Mouse (Mus musculus): ENCODE results near the gene Xaf1. TPM values are rescaled to one million over a fixed set of nuclear protein-coding genes. Genes with fewer than 3 reads are reported as not detected.
A peak's percentile ranks its signal among the peaks of the same experiment; 100 is the strongest.

Gene Xaf1
- total RNA-seq (2014; fragmentation: Nextera tagmentation) = 3.6 and 8.9 TPM in 2 replicates
- total RNA-seq (2017) = 2.0 and 11.7 TPM in 2 replicates

DNA sequence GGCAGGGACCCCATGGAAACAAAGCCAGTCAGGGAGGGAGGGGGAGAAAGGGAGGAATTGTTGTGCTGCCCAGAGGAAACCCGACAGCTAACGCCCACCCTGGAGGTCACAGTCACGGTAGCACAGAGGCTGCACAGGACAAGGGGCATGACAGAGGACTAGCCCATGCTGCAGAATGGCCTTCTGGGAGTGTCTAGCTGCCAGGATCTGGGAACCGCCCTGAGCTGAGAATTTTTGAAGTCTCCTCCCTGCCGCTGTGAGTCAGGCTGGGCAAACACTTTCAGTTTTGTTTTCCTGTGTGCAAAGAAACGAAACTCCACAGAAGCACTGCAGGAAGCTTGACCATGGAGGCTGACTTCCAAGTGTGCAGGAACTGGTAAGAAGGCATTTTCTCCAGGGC is at the start of gene Xaf1:
Gene Xaf1, plus strand, starts transcription at position 296 of the 400 bp plus-strand sequence.
- ATAC-seq (replicated peaks; ENCODE audit: poor library complexity, severe bottlenecking) = peak; percentile 84

DNA sequence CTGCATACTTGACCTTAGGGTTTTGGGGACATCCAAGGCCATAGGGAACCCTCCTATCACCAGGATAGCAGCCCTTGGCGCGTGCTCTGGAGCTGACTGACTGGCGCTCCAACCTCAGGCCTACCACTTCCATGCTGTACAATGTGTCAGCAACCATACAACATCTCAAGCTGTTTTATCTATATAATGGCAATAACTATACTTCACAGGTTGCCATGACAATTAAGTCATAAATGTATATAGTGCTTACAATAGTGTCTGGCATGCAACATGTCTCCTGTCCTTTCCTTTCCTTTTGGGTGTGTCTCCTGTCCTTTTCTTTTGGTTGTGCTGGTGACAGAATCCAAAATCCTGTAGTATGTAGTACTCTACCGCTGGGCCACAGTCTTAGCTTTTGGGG is 45.8 kb upstream of the Xaf1 start:
- no peak for ATAC-seq (replicated peaks; ENCODE audit: poor library complexity, severe bottlenecking)

DNA sequence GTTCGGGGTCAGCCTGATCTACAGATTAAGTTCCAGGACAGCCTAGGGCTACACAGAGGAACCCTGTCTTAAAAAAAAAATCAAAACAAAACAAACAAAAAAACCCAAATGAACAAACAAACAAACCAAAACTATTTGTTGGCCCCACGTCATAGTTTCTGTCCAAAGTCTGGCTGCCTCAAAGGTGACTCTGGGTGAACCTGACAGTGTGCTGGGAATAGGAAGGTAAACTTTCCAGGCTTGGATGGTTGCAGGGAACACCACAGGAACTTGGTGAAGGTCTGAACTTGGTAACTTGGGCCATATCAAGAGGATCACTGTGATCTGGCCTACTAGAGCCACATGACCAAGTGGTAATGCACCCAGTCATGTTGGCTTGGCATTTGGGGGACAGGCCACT is 45.0 kb upstream of the Xaf1 start:
- ATAC-seq (replicated peaks; ENCODE audit: poor library complexity, severe bottlenecking) = no peak

DNA sequence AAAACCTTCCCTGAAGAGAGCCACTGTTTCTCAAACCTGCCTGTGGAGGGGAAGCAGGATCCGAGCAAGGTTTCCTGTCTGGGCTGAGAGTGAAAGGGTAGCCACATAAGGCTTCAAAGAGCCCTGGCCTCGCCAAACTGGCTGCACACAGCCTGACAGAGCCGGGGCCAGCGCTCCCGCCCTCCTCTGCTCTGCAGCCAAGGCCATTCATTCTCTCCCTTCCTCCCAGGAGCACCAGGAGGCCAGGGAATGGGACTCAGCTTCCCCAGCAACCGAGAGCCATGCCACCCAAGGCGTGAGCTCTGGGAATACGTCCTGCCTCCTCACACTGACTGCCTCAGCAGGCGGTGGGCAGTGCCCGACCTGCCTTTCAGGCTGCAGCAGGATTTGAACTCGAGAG is 35.9 kb upstream of the Xaf1 start:
- ATAC-seq (replicated peaks; ENCODE audit: poor library complexity, severe bottlenecking) = no peak

DNA sequence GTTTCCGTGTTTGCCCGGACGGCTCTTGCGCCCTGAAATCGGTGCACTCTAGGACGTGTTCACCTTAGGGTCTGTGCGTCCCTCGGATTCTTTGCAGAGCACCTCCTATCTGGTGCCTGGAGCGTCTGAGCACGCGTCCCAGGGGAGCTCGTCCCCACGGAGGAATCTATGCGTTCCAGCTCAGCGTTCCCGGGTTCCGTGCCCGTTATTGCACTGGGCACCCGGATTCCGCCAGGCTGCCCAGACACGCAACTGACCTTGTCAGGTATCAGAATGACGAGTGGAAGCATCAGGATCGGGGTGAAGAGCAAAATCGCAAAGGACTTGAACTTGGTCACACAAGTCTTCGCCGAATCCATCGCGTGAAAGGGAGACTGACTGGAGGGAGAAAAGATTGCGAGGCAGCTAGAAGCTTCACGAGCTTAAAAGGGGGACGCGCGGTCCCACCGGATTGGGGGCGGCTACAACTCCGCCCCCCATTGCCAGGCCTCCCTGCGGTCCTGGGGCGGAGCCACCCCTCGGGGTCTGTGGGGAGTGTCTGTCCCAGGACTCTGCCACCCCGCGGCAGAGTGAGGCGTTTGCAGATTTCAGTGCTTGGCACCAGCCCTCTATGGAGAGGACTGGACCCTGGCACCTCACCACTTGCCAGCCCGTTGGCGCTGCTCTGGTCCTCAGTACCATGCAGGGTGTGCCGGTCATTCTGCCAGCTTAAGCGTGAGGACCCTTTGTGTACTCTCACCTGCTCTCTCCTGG is 35.0 kb upstream of the Xaf1 start:
- peak; percentile 95 for ATAC-seq (replicated peaks; ENCODE audit: poor library complexity, severe bottlenecking)

DNA sequence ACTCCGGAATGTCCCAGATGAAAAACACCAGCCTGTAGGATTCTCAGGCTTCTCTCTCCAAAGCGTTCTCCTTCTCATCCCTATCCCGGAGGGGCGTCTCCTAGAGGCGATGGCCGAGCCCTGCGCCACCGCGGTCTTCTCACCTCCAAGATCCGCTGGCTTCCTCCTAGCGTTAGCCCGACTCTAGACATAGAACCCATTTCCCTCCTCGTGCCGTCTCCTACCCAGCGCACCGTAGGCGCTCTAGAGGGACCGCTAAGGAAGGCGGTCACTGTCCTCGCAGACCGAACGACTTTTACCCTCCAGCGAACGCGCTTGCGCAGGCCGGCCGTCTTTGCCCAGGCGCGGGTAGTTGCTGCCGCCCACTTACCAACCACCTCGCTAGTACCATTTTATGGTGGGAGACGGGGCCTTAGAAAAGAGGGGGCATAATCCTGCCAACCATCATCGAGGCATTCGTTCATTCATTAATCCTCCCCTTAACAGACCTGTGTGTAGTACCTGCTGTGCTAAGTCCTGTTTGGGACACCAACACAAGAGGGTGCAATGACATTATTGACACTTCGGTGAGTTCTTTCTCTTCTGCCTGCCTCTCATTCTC is 34.4 kb upstream of the Xaf1 start, which contains the start of gene Slc13a5:
Gene Slc13a5, minus strand, starts transcription at position 263 of the 601 bp plus-strand sequence.
- peak; percentile 34 for ATAC-seq (replicated peaks; ENCODE audit: poor library complexity, severe bottlenecking)

DNA sequence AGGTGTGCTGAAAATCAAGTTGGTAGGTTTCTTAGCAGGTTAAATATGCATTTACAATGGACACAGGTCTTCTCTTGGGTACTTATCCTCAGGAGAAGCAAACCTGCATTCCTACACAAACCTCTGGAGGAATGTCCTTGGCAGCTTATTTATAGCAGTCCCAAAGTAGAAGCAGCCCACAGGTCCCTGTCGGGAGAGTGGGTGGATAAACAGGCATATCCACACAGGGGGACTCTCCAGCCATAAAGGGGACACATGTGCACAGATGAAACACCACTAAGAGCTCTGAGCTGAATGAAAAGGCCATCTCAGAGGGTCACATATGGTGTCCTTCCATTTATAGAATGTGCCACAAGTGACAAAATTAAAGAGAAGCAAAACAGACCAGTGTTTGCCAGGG is 29.7 kb upstream of the Xaf1 start:
- ATAC-seq (replicated peaks; ENCODE audit: poor library complexity, severe bottlenecking) = no peak

DNA sequence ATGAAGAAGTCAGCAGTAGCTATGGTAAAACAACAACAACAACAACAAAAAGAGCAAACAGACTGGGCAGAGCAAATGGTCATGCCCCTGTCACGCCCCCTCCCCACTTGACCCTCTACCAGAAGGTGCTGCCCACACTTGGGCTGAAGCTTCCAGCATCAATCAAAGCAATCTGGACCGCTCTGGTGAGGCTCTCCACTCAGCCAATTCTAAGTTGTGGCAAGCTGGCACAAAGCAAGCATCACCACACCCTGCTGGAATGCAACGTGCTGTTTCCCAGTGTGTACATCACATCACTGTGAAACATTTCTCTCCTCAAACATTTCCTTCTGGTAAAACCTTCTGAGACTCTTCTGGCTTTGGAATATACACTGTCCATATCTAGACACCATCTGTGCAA is 28.1 kb upstream of the Xaf1 start:
- ATAC-seq (replicated peaks; ENCODE audit: poor library complexity, severe bottlenecking) = no peak

DNA sequence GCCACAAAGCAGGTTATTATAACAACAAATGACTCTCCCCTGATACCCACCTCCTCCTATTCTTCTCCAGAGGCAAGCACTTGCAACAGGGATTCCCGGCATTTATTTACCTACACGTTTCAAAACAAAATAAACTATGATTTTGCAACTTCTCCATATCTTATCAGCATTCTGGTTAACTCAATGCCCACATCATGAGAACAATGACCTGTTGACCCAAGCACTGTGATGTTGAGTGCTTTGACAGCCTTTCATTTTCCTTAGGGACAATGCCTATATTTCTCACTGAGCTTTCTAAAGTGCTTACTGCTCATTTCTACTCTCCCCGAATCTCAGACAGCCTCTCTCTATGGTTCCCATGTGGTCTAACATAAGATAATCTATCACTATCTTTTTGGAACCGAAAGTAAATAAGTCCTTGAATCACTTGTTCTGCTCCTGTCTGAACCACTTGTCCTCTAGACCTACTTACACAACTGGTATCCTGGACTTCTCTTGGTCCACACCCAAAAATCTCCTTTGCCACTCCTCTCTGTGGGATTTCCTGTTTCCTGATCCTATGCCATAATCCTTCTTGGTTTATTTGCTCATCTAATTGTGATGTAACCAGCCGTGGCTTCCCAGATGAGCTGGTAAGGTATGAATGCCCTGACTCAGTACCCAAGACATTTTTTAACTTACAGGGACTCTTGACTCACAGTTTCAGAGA is 20.1 kb upstream of the Xaf1 start:
- ATAC-seq (replicated peaks; ENCODE audit: poor library complexity, severe bottlenecking) = no peak

DNA sequence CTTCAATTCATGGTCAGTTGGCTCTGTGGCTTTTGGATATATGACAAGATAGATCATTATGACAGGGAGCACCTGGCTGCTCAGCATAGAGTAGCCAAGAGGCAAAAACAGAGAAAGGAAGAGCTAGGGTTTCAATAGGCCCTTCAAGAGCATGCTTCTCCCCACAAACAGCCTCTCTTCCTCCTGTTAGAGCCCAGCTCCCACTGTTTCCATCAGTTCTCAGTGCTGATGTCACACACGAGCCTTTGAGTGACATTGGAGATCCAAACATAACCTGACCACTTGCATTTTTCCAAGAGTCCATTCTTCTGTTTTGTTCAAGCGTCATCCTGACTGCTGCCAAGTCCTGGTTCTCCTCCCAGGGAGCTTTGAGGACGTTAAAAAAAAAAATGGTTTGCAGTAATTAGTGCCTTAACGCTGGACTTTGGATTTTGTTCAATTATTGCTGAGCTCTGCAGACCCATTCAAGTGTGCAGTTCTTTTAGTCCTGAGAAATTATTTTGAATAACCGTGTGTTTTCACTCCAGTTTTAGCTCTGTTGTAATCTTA is 19.5 kb upstream of the Xaf1 start:
- no peak for ATAC-seq (replicated peaks; ENCODE audit: poor library complexity, severe bottlenecking)

DNA sequence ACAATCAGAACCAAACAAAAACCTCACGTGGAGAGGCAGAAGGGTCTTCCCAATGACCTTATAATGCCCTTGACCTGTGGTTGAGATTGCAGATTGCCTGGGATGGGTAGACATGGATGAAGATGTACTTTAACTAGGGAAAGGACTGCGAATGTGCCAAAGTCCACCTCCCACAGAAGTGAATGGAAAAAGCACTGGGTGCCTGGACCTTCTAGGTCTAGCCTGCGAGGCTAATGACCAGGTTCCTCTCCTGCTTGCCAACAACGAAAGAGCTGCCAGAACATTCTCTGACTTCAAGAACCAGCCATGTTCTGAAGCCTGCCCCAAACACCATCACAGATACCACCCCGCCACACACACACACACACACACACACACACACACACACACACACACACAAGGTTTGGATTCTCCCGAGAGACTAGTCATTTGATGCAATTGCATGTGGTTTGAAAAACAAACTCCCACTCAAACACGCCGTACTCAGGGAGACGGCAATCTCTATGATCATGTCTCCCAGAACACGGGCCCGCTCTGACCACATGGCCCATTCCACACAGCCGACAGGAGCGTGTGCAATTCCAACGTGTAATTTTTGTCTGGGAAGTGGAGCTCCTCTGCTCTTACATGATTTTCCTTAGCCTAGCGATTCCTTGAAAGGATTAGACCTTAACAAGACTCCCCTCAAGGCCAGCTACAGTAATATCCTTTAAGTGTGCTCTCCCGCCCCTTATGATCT is 17.8 kb upstream of the Xaf1 start:
- ATAC-seq (replicated peaks; ENCODE audit: poor library complexity, severe bottlenecking) = no peak

DNA sequence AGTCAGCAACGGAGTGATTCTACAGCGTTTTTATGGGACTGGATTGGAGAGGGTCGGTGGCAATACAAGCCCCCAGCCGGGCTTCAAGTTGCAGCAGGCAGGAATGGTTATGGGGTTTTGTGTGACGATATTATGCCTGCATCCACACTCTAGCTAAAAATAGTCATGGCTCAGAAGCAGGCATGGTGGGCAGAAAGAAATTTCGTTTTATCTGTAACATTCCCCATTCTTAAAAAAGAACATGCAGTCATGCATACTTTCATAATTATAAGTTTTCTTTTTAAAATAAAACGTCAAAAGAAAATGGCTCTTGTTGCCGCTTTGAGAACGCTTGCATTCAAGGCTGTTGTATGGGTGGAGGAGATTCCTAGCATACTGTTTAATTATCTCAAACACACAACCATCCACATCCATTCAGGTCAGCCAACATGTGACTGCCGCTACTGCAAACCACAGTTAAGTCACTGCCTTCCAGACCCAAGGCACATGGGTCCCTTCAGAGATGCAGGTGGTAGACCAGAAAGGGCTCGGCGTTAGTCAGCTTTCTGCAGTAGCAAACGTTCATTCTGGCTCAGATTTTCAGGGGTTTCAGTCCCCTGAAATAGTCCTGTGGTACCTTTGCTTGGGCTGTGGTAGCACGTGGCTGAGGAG is 16.8 kb upstream of the Xaf1 start:
- ATAC-seq (replicated peaks; ENCODE audit: poor library complexity, severe bottlenecking) = no peak

DNA sequence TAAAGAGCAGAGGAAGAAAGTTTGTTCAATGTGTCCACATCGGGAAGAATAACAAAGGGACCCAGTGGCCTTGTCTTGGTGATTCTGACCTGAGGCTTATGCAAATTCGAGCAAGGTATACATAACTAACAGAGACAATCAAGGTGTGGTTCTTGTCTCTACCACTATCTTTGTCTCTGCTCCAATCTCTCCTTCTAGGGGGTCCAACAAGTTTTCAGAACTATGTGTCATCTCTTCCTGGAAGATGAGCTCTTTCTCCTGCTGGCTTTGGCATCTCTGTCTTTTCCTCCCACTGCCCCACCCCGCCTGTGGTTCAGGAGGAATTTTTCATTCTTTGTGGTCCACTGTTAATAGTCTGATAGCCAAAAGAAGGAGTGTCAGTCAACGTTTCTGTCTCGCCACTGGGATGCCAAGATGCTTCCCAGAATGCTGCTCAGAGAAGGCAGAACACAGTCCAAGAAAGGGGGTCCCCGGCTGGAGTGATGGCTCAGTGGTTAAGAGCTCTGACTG is 15.4 kb upstream of the Xaf1 start:
- ATAC-seq (replicated peaks; ENCODE audit: poor library complexity, severe bottlenecking) = no peak

DNA sequence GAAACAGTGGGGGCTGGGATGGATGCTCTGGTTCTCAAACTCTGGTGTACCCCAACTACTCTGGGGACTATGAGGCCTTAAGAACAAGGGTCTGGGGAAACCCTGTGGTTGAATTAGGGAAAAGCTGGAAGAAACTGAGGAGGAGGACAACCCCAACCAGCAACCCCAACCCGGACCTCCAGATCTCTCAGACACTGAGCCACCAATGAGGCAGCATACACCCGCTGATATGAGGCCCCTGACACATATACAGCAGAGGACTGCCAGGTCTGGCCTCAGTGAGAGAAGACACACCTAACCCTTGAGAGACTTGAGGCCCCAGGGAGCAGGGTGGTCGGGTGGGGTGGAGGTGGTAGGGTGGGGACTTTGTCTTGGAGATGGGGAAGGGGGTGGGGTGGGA is 14.8 kb upstream of the Xaf1 start:
- no peak for ATAC-seq (replicated peaks; ENCODE audit: poor library complexity, severe bottlenecking)

DNA sequence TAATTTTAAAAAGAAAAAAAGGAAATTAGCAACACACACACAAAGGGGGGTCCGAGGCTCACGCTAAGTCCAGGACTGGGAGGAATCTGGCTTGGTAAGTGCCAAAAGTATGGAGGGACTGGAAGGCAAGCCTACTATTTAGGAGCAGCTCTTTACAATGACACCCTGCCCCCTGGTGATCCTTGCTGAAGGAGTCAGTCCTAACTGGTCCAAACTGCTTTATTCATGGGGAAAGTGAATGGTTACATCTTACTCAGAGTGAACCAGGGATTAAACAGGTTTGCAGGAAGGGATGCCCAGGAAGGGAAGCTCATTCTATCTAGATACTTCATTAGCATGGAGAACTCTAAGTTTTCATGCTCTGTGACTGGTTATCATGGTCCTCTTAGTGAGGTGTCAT is 14.3 kb upstream of the Xaf1 start:
- ATAC-seq (replicated peaks; ENCODE audit: poor library complexity, severe bottlenecking) = no peak

DNA sequence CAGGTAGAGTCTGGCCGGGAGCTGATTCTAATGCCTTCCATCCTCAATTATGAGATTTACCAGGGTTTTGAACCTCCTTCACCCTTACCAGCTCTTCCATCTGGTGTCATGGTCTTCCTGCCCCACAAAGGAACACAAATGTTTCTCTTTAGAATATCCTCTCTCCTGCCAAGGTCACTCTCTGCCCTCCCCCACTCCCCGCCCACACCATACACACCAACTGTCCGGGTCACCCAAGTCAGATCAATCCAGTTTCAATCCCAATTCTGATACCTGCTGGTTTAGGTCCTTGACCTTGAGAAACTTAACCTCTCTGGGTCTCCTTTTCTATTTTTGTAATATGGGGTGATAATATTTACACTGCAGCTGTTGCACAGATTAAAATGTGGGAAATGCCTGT is 13.9 kb upstream of the Xaf1 start:
- ATAC-seq (replicated peaks; ENCODE audit: poor library complexity, severe bottlenecking) = no peak

DNA sequence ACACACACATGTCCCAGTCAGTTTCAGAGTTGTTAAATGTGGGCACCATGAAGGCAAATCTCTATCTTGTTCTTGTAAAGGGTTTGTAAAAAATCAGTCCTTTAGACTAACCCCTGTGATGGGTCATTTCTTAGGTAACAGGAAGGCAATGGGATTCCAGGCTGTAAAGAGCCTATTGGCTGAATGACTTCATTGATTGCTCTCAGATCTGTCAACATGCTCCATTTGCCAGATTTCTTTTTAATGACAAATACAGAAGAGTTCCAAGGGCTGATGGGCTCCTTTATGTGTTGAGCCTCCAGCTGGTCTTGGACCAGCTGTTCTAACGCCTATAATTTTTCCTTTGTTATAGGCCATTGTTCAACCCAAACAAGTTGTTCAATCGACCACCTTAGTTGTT is 8.3 kb upstream of the Xaf1 start:
- ATAC-seq (replicated peaks; ENCODE audit: poor library complexity, severe bottlenecking) = no peak

DNA sequence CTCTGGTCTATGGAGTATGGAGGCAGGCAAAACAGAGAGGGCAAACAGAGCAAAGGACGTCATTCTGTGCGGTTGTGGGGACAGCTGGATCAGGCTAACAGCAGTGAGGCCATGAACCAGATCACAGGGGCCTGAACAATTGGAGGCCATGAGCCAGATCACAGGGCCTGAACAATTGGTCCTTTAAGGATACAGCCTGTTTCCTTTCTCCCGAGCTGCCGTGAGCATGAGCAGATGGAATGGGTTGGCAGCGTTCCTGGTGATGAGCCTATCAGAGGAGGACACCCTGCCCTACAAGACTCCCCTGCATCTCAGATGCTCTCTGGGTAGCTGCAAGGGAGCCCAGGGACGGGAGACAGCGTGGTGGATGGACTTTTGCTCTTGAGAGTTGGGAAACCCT is 801 bp downstream of the Xaf1 start:
- no peak for ATAC-seq (replicated peaks; ENCODE audit: poor library complexity, severe bottlenecking)

DNA sequence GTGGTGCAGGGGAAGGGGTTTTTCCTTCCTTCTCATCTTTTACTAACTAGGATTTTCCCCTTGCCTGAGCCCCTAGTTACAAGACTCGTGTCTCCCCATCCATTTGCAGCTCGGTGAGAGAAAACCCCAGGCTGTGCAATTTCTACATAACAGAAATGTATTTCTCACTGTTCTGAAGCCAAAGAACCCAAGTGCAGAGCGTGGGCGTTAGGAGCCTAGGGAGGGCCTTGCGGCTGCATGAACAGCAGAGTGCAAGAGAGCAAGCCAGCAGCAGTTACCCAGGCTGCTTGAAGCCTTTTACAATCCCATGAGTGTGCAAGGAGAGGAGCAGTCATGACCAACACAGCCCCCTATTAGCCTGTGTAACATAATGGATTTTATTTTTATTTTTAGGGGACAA is 6.0 kb downstream of the Xaf1 start:
- no peak for ATAC-seq (replicated peaks; ENCODE audit: poor library complexity, severe bottlenecking)

DNA sequence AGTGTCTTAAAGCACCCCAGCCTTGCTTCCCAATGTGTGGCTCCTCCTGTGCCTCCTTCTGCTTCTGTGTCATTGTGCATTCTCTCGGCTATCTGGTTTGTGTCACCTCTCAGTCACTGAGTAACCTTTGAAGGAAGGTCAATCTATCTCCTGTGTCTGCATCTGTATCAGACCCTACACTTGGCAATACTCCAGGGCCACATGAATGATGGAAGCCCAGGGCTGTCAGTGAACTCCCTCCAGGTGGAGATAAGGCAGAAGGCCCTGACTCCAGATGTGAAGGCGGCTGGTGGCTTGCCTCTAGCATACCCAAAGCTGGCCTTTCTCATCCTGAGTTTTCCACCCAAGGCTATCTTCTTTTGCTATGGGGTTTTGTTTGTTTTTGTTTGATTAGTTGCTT is 7.6 kb downstream of the Xaf1 start:
- no peak for ATAC-seq (replicated peaks; ENCODE audit: poor library complexity, severe bottlenecking)
